Mouse (Mus musculus) limb, embryonic 11.5 days (tissue): ENCODE data around the gene Itpripl1. TPM values are rescaled to one million over a fixed set of nuclear protein-coding genes. Genes with fewer than 3 reads are reported as not detected.
"Not testable (repeated sequence)": the region's sequence is repeated elsewhere in the genome, so short reads cannot be mapped to it uniquely, and the experiment has no call there.

ENCODE experiments used
- ATAC-seq: fragments of 200-750 bp; cut with Nextera tagmentation; 2 replicates; pipeline ENCODE4 v1.8.0; 2017; ENCODE audit warnings: low read depth; ENCODE audit not compliant: insufficient number of reproducible peaks, low FRiP score, low TSS enrichment
- DNase-seq: peaks from one replicate; pipeline ENCODE4 v3.0.0-alpha.2; 2015; ENCODE audit warnings: low spot score
- H3K27ac ChIP-seq: fragments of 300-500 bp; sonication (generic); replicated peaks from 2 replicates; pipeline ENCODE4 v1.5.1; 2014; ENCODE audit warnings: low read depth, mild to moderate bottlenecking, low read length
- H3K27me3 ChIP-seq: fragments of 300-500 bp; sonication (generic); 2 replicates; pipeline ENCODE4 v1.6.1; 2014; ENCODE audit warnings: mild to moderate bottlenecking, low read length, mixed read lengths; ENCODE audit not compliant: control insufficient read depth, insufficient read depth
- H3K36me3 ChIP-seq: fragments of 300-500 bp; sonication (generic); 2 replicates; pipeline ENCODE4 v1.6.1; 2014; ENCODE audit warnings: mild to moderate bottlenecking, low read length, moderate library complexity, mixed read lengths; ENCODE audit not compliant: control insufficient read depth, insufficient read depth
- H3K4me1 ChIP-seq: fragments of 300-500 bp; sonication (generic); 2 replicates; pipeline ENCODE4 v1.6.1; 2014; ENCODE audit warnings: low read length, mixed read lengths; ENCODE audit not compliant: control insufficient read depth, insufficient read depth
- H3K4me2 ChIP-seq: fragments of 300-500 bp; sonication (generic); 2 replicates; pipeline ENCODE4 v1.6.1; 2014; ENCODE audit warnings: low read depth, mild to moderate bottlenecking, moderate library complexity; ENCODE audit not compliant: severe bottlenecking
- H3K4me3 ChIP-seq: fragments of 300-500 bp; sonication (generic); 2 replicates; pipeline ENCODE4 v1.5.1; 2014; ENCODE audit warnings: low read depth, low read length
- H3K9ac ChIP-seq: fragments of 300-500 bp; sonication (generic); 2 replicates; pipeline ENCODE4 v1.6.1; 2014; ENCODE audit warnings: mild to moderate bottlenecking, low read length
- H3K9me3 ChIP-seq: fragments of 300-500 bp; sonication (generic); 2 replicates; pipeline ENCODE4 v1.6.1; 2016; ENCODE audit warnings: low read length; ENCODE audit not compliant: control insufficient read depth
- WGBS: fragments of 180-500 bp; shearing (Covaris S2); extraction: QIAGEN DNeasy Blood & Tissue Kit; methylation state at CpG from one replicate; pipeline ENCODE4 v1.1.7; 2014; 5-methylcytosine and 5-hydroxymethylcytosine counted together
- polyA plus RNA-seq: library from polyadenylated mRNA; unstranded; fragments of >200 nt; fragmentation: Nextera tagmentation; extraction: Ambion mirVana; gene quantifications from 2 replicates; pipeline ENCODE4 v1.2.1, GENCODE M21; 2014

Itpripl1 gene
- 17.5 and 19.6 TPM in 2 replicates for polyA plus RNA-seq

DNA sequence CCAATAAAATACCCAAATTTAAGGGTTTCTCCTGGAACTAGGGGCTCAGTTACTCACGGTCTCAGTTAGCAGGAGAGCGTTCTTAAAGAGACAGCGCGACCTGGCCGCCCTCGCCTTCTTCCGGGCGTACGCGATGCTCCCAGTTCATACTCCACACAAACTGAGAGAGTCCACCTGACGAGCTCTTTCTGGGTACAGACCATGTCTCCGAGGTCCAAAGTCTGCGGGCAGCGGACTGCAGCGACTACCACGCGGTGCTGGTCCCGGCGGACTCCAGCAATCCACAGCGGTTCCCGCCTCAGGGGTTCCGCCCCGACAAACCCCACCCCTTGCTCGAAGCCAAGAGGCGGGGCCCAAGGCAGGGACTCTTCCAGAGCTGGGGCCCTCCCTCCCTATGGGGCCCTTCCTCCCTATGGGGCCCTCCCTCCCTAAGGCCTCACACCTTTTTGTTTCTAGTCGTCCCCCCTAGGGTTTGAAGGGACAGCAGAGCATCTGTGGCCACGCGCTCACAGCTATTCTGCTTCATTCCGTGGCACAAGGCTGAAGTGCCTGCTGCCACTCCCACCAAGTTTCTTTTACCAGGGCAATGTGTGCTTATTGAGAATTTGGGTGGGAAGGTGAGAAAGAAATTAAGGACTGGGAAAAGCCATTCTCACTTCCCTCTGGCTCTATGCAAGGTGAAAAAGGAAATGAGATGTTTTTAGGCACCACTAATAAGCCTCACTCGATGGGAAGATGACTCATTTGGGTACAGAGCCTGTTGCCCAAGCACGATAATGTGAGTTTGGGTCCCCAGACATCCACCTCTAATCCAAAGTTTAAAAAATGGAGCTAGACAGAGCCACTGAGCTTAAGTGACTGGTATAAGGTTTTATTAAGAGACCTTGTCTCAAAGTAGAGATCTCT, at the start of gene Itpripl1:
TSS of gene Itpripl1 (minus strand) at position 285 of the 906 bp plus-strand sequence.
- peaks cover 6% of the 10 kb centered on the region; the same call in 1 of the 2 replicates for H3K36me3 ChIP-seq
- no peaks in the 10 kb centered on the region for H3K27me3 ChIP-seq
- ATAC-seq (peak; percentile 87), DNase-seq (peak; percentile 79)
- H3K4me1 ChIP-seq, result peaks cover 5% of the 10 kb centered on the region
- 2% methylated on average over 31 of the region's 31 CpGs for WGBS
- H3K9me3 ChIP-seq, result no peaks in the 10 kb centered on the region
- peak within 1 kb of the TSS; percentile 48 for H3K4me3 ChIP-seq
- H3K27ac ChIP-seq, result no peak within 1 kb of the TSS
- peak within 1 kb of the TSS; percentile 56 for H3K4me2 ChIP-seq
- peak within 1 kb of the TSS; percentile 59 for H3K9ac ChIP-seq

DNA sequence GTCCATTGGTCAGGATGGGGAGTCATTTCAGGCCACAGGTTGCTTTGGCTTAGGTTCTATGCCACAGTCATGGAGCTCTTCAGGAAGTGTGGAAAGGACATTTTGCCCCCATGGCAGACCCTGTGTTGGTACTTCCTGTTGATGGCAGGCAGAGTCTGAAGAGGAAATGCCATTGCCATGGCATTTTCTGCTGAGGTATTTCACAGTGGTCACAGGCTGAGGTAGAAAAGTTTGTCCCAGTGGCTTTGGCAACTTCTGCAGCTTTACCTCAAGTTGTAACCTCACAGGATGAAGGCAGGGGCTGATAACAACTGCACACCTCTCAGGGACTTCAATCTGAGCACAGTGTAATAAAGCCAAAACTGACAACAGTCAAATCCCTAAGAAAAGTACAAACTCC, 46.3 kb upstream of the Itpripl1 start:
- no peak for DNase-seq
- no peak overlapping the region for H3K27ac ChIP-seq
- no peak overlapping the region for H3K4me2 ChIP-seq
- no peak for ATAC-seq
- no peak overlapping the region for H3K9ac ChIP-seq
- no peaks in the 10 kb centered on the region for H3K9me3 ChIP-seq
- no peaks in the 10 kb centered on the region for H3K36me3 ChIP-seq
- H3K27me3 ChIP-seq, result no peaks in the 10 kb centered on the region
- H3K4me3 ChIP-seq, result no peak overlapping the region
- H3K4me1 ChIP-seq, result no peaks in the 10 kb centered on the region

DNA sequence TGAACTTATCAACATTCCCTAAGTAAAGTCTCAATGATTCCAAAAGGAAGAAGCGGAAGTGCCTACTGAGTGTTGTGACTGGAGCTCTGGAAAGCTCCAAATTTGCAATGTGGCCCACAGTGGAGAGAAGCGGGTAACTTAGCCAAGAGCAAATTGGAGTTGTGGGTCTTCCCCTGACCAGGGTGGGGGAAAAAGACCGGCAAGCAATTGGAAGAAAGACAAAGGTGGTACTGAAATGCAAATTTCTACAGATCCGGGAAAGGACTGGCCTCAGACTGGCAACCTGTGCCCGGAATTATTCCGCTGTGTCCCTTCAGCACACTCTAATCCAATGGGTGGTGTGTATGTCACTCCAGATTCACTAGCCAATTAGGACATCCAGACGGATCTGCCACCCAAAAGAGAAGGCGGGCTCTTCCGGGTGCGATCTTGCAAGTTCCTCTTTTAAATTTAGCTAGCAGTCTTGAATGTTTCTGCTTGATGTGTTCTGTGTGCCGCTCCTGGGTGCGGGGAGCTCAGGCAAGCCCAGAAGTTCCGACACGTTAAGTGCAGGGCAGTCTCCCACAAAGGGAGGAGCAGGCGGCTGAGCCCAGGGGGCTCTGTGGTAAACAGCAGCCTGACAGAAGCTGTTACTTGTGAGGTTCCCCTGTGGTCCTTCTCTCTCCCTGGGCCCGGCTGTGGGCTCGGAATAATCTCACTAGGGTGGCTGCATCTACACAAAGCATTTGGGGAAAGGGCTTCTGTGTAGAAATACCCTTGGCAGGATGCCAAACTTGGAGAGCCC, 39.5 kb upstream of the Itpripl1 start:
- H3K9ac ChIP-seq, result peak overlapping the region; percentile 85
- no peaks in the 10 kb centered on the region for H3K4me1 ChIP-seq
- 3% methylated on average over 17 of the region's 17 CpGs for WGBS
- peak overlapping the region; percentile 75 for H3K4me2 ChIP-seq
- peak overlapping the region; percentile 46 for H3K4me3 ChIP-seq
- H3K27ac ChIP-seq, result peak overlapping the region; percentile 64
- ATAC-seq (peak; percentile 97), DNase-seq (peak; percentile 76)
- H3K27me3 ChIP-seq, result no peaks in the 10 kb centered on the region
- no peaks in the 10 kb centered on the region for H3K36me3 ChIP-seq
- H3K9me3 ChIP-seq, result no peaks in the 10 kb centered on the region

DNA sequence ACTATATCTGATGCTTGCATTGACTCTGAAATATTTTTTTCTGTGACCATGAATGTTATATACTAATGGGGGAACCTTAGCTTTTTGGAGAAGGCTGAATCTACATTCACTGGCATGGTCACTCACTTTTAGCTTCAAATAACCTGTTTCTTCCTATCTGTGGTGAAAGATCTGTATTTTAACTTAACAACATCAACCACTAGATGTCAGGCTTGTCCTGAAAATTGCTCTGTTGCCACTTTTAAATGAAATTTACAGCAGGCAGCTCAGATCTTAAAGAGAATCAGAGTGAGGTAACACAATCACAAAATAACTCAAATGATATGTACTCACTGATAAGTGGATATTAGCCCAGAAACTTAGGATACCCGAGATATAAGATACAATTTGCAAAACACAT, 23.0 kb upstream of the Itpripl1 start:
- not testable (repeated sequence) for DNase-seq, H3K27ac ChIP-seq

DNA sequence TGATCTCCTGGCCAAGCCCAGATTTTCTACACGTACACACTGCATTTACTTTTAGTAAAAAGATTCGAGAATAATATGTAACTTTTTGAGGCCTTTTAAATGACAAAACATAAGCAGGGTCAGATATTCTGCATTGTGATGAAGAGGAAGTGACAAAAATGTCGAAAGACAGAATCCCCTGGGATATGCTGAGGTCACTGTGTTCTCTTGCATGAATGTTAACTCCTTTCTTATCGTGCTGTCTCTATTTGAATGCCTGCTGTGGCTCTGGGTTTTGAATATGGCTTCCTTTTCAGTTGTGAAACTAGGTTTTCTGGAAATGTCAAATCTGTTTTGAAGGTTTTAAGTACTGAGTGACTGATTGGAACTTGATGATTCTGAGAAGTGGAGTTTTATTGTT, 22.4 kb upstream of the Itpripl1 start:
- DNase-seq (no peak), ATAC-seq (no peak)
- Histone ChIP-seq H3K4me3 (no peak overlapping the region), H3K9me3 (no peaks in the 10 kb centered on the region), H3K36me3 (no peaks in the 10 kb centered on the region), H3K27me3 (no peaks in the 10 kb centered on the region), H3K9ac (no peak overlapping the region), H3K4me1 (no peaks in the 10 kb centered on the region), H3K4me2 (no peak overlapping the region), H3K27ac (no peak overlapping the region)
- WGBS, result 57% methylated on average over 4 of the region's 4 CpGs

More for the DNA sequence above, 23.0 kb upstream of the Itpripl1 start:
- not testable (repeated sequence) for H3K9ac ChIP-seq, H3K4me3 ChIP-seq, H3K27me3 ChIP-seq, H3K4me2 ChIP-seq, H3K4me1 ChIP-seq, H3K36me3 ChIP-seq, ATAC-seq, H3K9me3 ChIP-seq
- WGBS, result 11% methylated on average over 1 of the region's 1 CpGs

DNA sequence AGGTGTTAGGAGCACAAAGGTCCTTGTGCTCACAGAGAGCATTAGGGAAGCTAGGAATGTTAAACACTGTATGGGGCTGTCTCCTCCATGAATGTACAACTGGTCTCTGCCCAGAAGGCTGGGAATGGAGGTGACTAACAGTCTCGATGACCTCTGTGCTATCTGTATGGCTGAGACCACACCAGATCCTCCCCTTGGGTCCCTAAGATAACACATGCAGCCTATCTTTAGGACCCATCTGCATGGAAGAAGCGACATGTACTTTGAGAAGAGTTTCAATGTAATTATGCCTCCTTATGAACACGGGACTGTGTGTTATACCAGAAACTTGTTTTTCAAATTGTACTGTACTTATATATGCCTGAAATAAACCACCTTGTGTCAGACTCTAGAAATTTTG, 2.5 kb upstream of the Itpripl1 start:
- Histone ChIP-seq H3K4me2 (no peak overlapping the region), H3K4me3 (no peak overlapping the region), H3K27ac (no peak overlapping the region), H3K27me3 (no peaks in the 10 kb centered on the region), H3K4me1 (peaks cover 5% of the 10 kb centered on the region), H3K36me3 (0 out of 2 replicates have a peak, but pooled peaks cover 2% of the 10 kb centered on the region), H3K9me3 (no peaks in the 10 kb centered on the region), H3K9ac (no peak overlapping the region)
- 79% methylated on average over 3 of the region's 3 CpGs for WGBS
- ATAC-seq (no peak), DNase-seq (no peak)

DNA sequence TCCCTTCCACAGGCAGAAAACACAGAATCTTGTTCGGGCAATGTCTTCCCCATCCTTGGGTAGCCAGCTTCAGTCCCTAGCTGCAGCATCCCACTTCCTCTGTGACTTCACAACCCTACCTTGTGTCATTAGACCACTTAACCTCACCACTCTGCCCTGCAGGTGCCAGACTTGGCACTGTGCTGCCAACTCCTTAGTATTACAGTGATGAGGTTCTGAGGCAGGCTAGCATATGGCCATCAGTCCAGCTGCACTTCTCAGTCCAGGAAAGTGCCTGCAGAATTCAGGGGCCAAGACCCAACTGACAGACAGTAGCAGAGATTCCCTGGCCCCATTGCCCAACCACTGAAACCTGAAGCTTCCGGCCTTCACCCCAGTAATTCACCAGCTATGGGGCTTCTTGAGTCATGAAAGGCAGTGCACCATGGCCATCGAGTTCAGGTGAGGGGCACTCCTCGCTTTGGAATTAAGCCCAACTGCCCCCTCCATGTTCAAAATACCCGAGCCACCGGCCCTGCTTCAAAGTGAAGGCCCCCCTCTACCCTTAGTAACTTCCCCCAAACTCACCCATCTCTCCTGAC, 575 bp downstream of the Itpripl1 start:
- Histone ChIP-seq H3K4me3 (peak overlapping the region; percentile 48), H3K27me3 (no peaks in the 10 kb centered on the region), H3K27ac (no peak overlapping the region), H3K4me2 (peak overlapping the region; percentile 56), H3K36me3 (peaks cover 6% of the 10 kb centered on the region; the same call in 1 of the 2 replicates), H3K4me1 (peaks cover 5% of the 10 kb centered on the region), H3K9me3 (no peaks in the 10 kb centered on the region), H3K9ac (peak overlapping the region; percentile 59)
- DNase-seq, result no peak
- WGBS, result 12% methylated on average over 6 of the region's 6 CpGs
- peak; percentile 13; the same call in 1 of the 2 replicates for ATAC-seq

DNA sequence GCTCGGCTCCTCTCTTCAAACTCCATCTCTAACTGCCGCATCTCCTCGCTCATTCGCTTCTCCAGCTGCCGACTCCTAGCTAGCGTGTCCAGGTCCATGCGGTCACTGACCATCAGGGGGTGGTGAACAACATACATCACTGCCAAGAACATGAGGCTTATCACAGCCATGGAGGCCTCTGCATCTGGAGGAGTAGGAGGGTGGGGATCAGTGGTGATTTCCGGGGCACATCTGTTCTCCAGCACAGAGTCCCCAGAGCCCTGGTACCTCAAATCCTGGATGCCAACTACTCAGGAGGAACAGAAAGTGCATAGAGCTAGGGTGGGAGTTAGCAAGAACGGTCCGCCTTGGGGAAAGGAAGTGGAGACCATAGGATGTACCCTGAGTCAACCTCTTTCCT, 1.2 kb downstream of the Itpripl1 start:
- Histone ChIP-seq H3K27me3 (no peaks in the 10 kb centered on the region), H3K9me3 (no peaks in the 10 kb centered on the region), H3K4me2 (peak overlapping the region; percentile 56; the same call in 1 of the 2 replicates), H3K36me3 (peaks cover 6% of the 10 kb centered on the region; the same call in 1 of the 2 replicates), H3K4me3 (no peak overlapping the region), H3K4me1 (peaks cover 5% of the 10 kb centered on the region), H3K27ac (no peak overlapping the region), H3K9ac (no peak overlapping the region)
- WGBS, result 84% methylated on average over 10 of the region's 10 CpGs
- DNase-seq, result no peak
- ATAC-seq, result no peak
